Mouse (Mus musculus): ENCODE data around the gene Sept3. TPM values are rescaled to one million over a fixed set of nuclear protein-coding genes. Genes with fewer than 3 reads are reported as not detected.

Sept3 gene
- polyA plus RNA-seq, 1 experiment from 2014 or later: 4.8 TPM

GRCm38 (mm10) chr15:82298764-82299561 lies 24.3 kb downstream of the Sept3 start, which contains the start of gene Wbp2nl:
Gene Wbp2nl, plus strand, starts transcription at chr15:82298954.
- Histone ChIP-seq H3K36me3 (ENCODE audit: insufficient read depth, low read length) (no peaks in the 10 kb centered on the region), H3K4me3 (replicated peaks; ENCODE audit: low read depth, low read length) (no peak within 1 kb of the TSS), H3K9ac (ENCODE audit: low read depth, low read length) (no peak within 1 kb of the TSS), H3K9me3 (replicated peaks; ENCODE audit: low read length) (no peaks in the 10 kb centered on the region), H3K4me1 (replicated peaks; ENCODE audit: insufficient read depth, low read length) (no peaks in the 10 kb centered on the region), H3K27ac (no peak within 1 kb of the TSS), H3K27me3 (ENCODE audit: insufficient read depth, low read length) (no peaks in the 10 kb centered on the region), H3K4me2 (ENCODE audit: low read length) (peak within 1 kb of the TSS; percentile 30; the same call in 1 of the 2 replicates)
- no peak for TF ChIP-seq CTCF (IDR thresholded peaks at IDR 0.05; ENCODE audit: low read depth)
- ATAC-seq (replicated peaks; ENCODE audit: low FRiP score, low read depth): 0 out of 2 replicates have a peak, but pooled peaks have one; percentile 21
- WGBS: 58% methylated on average over 39 of the region's 39 CpGs
- DNase-seq (ENCODE audit: low spot score): no peak

GRCm38 (mm10) chr15:82307107-82307506 lies 32.4 kb downstream of the Sept3 start:
- H3K27me3 ChIP-seq (ENCODE audit: insufficient read depth, low read length): no peaks in the 10 kb centered on the region
- H3K4me3 ChIP-seq (replicated peaks; ENCODE audit: low read depth, low read length): no peak overlapping the region
- H3K9ac ChIP-seq (ENCODE audit: low read depth, low read length): no peak overlapping the region
- H3K27ac ChIP-seq: no peak overlapping the region
- ATAC-seq (replicated peaks; ENCODE audit: low FRiP score, low read depth) (no peak), DNase-seq (ENCODE audit: low spot score) (no peak)
- H3K36me3 ChIP-seq (ENCODE audit: insufficient read depth, low read length): no peaks in the 10 kb centered on the region
- no peak for TF ChIP-seq CTCF (IDR thresholded peaks at IDR 0.05; ENCODE audit: low read depth)
- no peak overlapping the region for H3K4me2 ChIP-seq (ENCODE audit: low read length)
- no peaks in the 10 kb centered on the region for H3K4me1 ChIP-seq (replicated peaks; ENCODE audit: insufficient read depth, low read length)
- WGBS: 76% methylated on average over 3 of the region's 3 CpGs
- H3K9me3 ChIP-seq (replicated peaks; ENCODE audit: low read length): no peaks in the 10 kb centered on the region

DNA sequence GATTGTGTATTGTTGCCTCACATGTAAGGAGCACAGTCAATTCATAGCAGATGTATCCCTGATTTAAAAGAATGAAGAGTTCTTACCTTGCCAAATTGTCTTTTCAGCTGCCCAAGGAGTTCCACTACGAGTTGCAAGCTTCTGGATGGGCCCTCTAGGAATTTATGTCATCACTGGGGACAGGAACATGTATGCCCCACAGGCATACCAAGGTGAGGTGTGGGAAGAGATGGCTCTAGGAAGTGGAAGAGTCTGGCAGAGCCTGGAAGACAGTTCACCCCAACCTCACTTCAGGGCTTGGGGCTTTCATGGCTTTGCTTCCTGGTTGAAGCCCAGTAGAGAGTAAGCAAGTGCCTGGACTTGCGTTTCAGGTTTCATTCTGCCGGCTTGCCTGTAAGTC lies 33.7 kb downstream of the Sept3 start:
- DNase-seq (ENCODE audit: low spot score): no peak
- Histone ChIP-seq H3K4me3 (replicated peaks; ENCODE audit: low read depth, low read length) (no peak overlapping the region), H3K27ac (no peak overlapping the region), H3K9me3 (replicated peaks; ENCODE audit: low read length) (no peaks in the 10 kb centered on the region), H3K4me2 (ENCODE audit: low read length) (no peak overlapping the region), H3K4me1 (replicated peaks; ENCODE audit: insufficient read depth, low read length) (no peaks in the 10 kb centered on the region), H3K36me3 (ENCODE audit: insufficient read depth, low read length) (no peaks in the 10 kb centered on the region), H3K9ac (ENCODE audit: low read depth, low read length) (no peak overlapping the region), H3K27me3 (ENCODE audit: insufficient read depth, low read length) (no peaks in the 10 kb centered on the region)
- TF ChIP-seq CTCF (IDR thresholded peaks at IDR 0.05; ENCODE audit: low read depth): no peak
- no peak for ATAC-seq (replicated peaks; ENCODE audit: low FRiP score, low read depth)
- 72% methylated on average over 3 of the region's 3 CpGs for WGBS

DNA sequence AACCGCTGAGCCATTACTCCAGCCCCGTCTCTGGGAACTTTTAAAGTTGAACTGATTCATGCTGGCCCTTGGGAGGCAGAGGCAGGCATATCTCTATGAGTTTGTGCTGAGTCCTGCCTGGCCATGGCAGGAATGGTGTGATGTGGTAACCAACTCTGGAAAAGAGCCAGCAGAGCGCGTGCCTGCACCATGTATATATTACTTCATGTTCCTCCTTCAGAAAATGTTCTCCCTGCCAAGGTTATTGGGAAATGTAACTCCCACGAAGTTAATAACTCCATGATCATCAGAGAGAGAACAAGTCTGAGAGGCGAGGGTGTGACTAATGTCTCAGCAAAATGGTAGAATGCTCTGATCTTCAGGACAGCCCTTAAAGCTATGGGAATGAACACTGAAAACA lies 43.1 kb downstream of the Sept3 start:
- WGBS: 85% methylated on average over 6 of the region's 6 CpGs
- Histone ChIP-seq H3K27me3 (ENCODE audit: insufficient read depth, low read length) (no peaks in the 10 kb centered on the region), H3K36me3 (ENCODE audit: insufficient read depth, low read length) (no peaks in the 10 kb centered on the region), H3K9me3 (replicated peaks; ENCODE audit: low read length) (no peaks in the 10 kb centered on the region), H3K4me2 (ENCODE audit: low read length) (no peak overlapping the region), H3K4me3 (replicated peaks; ENCODE audit: low read depth, low read length) (no peak overlapping the region), H3K4me1 (replicated peaks; ENCODE audit: insufficient read depth, low read length) (no peaks in the 10 kb centered on the region), H3K27ac (no peak overlapping the region), H3K9ac (ENCODE audit: low read depth, low read length) (no peak overlapping the region)
- no peak for ATAC-seq (replicated peaks; ENCODE audit: low FRiP score, low read depth)
- no peak for DNase-seq (ENCODE audit: low spot score)
- TF ChIP-seq CTCF (IDR thresholded peaks at IDR 0.05; ENCODE audit: low read depth): no peak

GRCm38 (mm10) chr15:82319613-82320012 lies 44.9 kb downstream of the Sept3 start:
- ATAC-seq (replicated peaks; ENCODE audit: low FRiP score, low read depth) (no peak), DNase-seq (ENCODE audit: low spot score) (no peak)
- no peak overlapping the region for H3K27ac ChIP-seq
- 37% methylated on average over 1 of the region's 1 CpGs for WGBS
- H3K27me3 ChIP-seq (ENCODE audit: insufficient read depth, low read length): no peaks in the 10 kb centered on the region
- H3K9ac ChIP-seq (ENCODE audit: low read depth, low read length): no peak overlapping the region
- no peaks in the 10 kb centered on the region for H3K4me1 ChIP-seq (replicated peaks; ENCODE audit: insufficient read depth, low read length)
- H3K36me3 ChIP-seq (ENCODE audit: insufficient read depth, low read length): no peaks in the 10 kb centered on the region
- TF ChIP-seq CTCF (IDR thresholded peaks at IDR 0.05; ENCODE audit: low read depth): no peak
- no peak overlapping the region for H3K4me3 ChIP-seq (replicated peaks; ENCODE audit: low read depth, low read length)
- no peaks in the 10 kb centered on the region for H3K9me3 ChIP-seq (replicated peaks; ENCODE audit: low read length)
- H3K4me2 ChIP-seq (ENCODE audit: low read length): no peak overlapping the region

GRCm38 (mm10) chr15:82322195-82322594 lies 47.5 kb downstream of the Sept3 start:
- Histone ChIP-seq H3K4me2 (ENCODE audit: low read length) (no peak overlapping the region), H3K36me3 (ENCODE audit: insufficient read depth, low read length) (no peaks in the 10 kb centered on the region), H3K9me3 (replicated peaks; ENCODE audit: low read length) (no peaks in the 10 kb centered on the region), H3K27ac (no peak overlapping the region), H3K4me1 (replicated peaks; ENCODE audit: insufficient read depth, low read length) (no peaks in the 10 kb centered on the region), H3K27me3 (ENCODE audit: insufficient read depth, low read length) (no peaks in the 10 kb centered on the region), H3K9ac (ENCODE audit: low read depth, low read length) (no peak overlapping the region), H3K4me3 (replicated peaks; ENCODE audit: low read depth, low read length) (no peak overlapping the region)
- ATAC-seq (replicated peaks; ENCODE audit: low FRiP score, low read depth) (no peak), DNase-seq (ENCODE audit: low spot score) (no peak)
- TF ChIP-seq CTCF (IDR thresholded peaks at IDR 0.05; ENCODE audit: low read depth): no peak
- WGBS: 68% methylated on average over 8 of the region's 8 CpGs

Data from kidney, postnatal 0 days (tissue).